In genomic region chr1:73640726-73641451, GRCm38 (mm10) we compare ENCODE assay signal across 10 mouse cellular contexts.
DNase-seq lines count a peak whose midpoint lies in the region; ATAC-seq lines count a peak whose summit lies in the region.
"Had no signal": no experiment of that assay in that cellular context is flagged by ENCODE, and none has a peak within 500 bp of the region (broad histone marks: within the 10 kb centered on the region; RNA-seq: fewer than 3 reads in every experiment).

No protein-coding gene starts in this region.

- intact Hi-C loops in heart, postnatal 14 days (cut with DNase I) = no loop called here

- peaks cover 11% of the 10 kb centered on the region for H3K4me1 ChIP-seq in heart, embryonic 16.5 days (ENCODE audit: control insufficient read depth, insufficient read depth, low read length)
- peaks cover 13% of the 10 kb centered on the region; the same call in 1 of the 2 replicates for H3K4me1 ChIP-seq in forebrain, embryonic 11.5 days (replicated peaks; ENCODE audit: control insufficient read depth, insufficient read depth, low read length)

- no peak for ATAC-seq in heart, embryonic 16.5 days (replicated peaks; ENCODE audit: extremely low read depth, insufficient read depth, low FRiP score)
- peak; percentile 81 for ATAC-seq in forebrain, embryonic 11.5 days (replicated peaks; ENCODE audit: low FRiP score)

- H3K36me3 ChIP-seq in heart, embryonic 16.5 days (ENCODE audit: control insufficient read depth, insufficient read depth) = no peaks in the 10 kb centered on the region
- no peaks in the 10 kb centered on the region for H3K36me3 ChIP-seq in forebrain, embryonic 11.5 days (ENCODE audit: control insufficient read depth, insufficient read depth, low read length)

- H3K9ac ChIP-seq in heart, embryonic 16.5 days (ENCODE audit: low read length) = no peak overlapping the region
- H3K9ac ChIP-seq in forebrain, embryonic 11.5 days (ENCODE audit: low read length) = peak overlapping the region; percentile 27; the same call in 1 of the 2 replicates

- H3K27ac ChIP-seq in heart, embryonic 16.5 days (ENCODE audit: low read length) = peak overlapping the region; percentile 64
- H3K27ac ChIP-seq in forebrain, embryonic 11.5 days (ENCODE audit: low read depth, low read length) = peak overlapping the region; percentile 92

- no peaks in the 10 kb centered on the region for H3K9me3 ChIP-seq in heart, embryonic 16.5 days (replicated peaks; ENCODE audit: control insufficient read depth, low read length)
- H3K9me3 ChIP-seq in forebrain, embryonic 11.5 days (ENCODE audit: control insufficient read depth, low read length) = no peaks in the 10 kb centered on the region

- 40% methylated on average over 12 of the region's 12 CpGs for WGBS in heart, embryonic 16.5 days
- WGBS in forebrain, embryonic 11.5 days = 21% methylated on average over 12 of the region's 12 CpGs

- H3K4me2 ChIP-seq in heart, embryonic 16.5 days (ENCODE audit: low read depth, low read length) = peak overlapping the region; percentile 39; the same call in 1 of the 2 replicates
- H3K4me2 ChIP-seq in forebrain, embryonic 11.5 days (ENCODE audit: low read depth, low read length, severe bottlenecking) = 0 out of 2 replicates have a peak overlapping the region, but pooled peaks have one; percentile 12

- no peak for DNase-seq in heart, postnatal 14 days
- peak; percentile 70 for DNase-seq in Muller cell, postnatal 12 days (ENCODE audit: inconsistent ontology term)
- DNase-seq in forebrain, embryonic 11.5 days (ENCODE audit: low spot score) = peak; percentile 69
- DNase-seq in mesoderm, embryonic 11.5 days (ENCODE audit: low read depth, low spot score) = peak; percentile 16
- no peak for DNase-seq in layer of hippocampus, postnatal 25 days (ENCODE audit: extremely low spot score in 1 of 2, low spot score in 1 of 2)
- DNase-seq in adrenal gland, postnatal 36 days = no peak
- DNase-seq in left cerebral cortex, adult 11 months (ENCODE audit: low spot score) = no peak
- DNase-seq: lung, adult 2 months had no signal

- H3K27me3 ChIP-seq in heart, embryonic 16.5 days (ENCODE audit: control insufficient read depth, insufficient read depth, low read length) = no peaks in the 10 kb centered on the region
- no peaks in the 10 kb centered on the region for H3K27me3 ChIP-seq in forebrain, embryonic 11.5 days (ENCODE audit: control insufficient read depth, insufficient read depth, low read length)

- no peak overlapping the region for H3K4me3 ChIP-seq in heart, embryonic 16.5 days (ENCODE audit: low read length)
- H3K4me3 ChIP-seq in forebrain, embryonic 11.5 days (ENCODE audit: low read depth, low read length) = no peak overlapping the region
- H3K4me3 ChIP-seq: erythroblast, embryonic 14.5 days had no signal

Comparison
In these comparisons a context has a peak if more than half of its experiments do, and no peak if none do; other contexts are left out.
1. DNase-seq: peak in Muller cell, postnatal 12 days (single experiment), forebrain, embryonic 11.5 days (single experiment) and mesoderm, embryonic 11.5 days (single experiment); none in heart, postnatal 14 days (0 of 2), layer of hippocampus, postnatal 25 days (0 of 2), adrenal gland, postnatal 36 days (0 of 2) and left cerebral cortex, adult 11 months (single experiment).